Mouse (Mus musculus): Measurements from ENCODE around the gene Zfyve9. TPM values are rescaled to one million over a fixed set of nuclear protein-coding genes. Genes with fewer than 3 reads are reported as not detected.
"Not testable (repeated sequence)": the region's sequence is repeated elsewhere in the genome, so short reads cannot be mapped to it uniquely, and the experiment has no call there.

Zfyve9 gene
- polyA plus RNA-seq, 1 experiment from 2014 or later: 5.2 TPM

DNA sequence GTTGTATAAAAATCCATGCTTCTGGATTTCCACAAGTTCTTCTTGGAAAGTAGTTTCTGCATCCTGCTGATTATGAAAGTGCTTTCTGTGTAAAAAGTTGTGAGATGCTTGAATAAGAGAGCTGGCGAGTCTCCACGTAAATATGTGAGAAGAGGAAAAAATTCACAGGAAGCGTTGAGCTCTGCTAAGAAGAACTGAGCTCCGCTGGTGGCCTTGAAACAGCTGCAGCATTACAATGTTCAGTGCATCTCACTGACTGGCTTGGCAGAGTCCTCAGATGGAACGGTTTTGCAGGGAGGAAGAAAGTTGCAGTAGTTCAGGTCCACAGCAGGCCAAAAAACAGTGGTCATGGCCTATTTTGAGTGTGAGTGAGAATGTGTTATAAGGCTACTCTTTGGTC, 72.4 kb downstream of the Zfyve9 start:
- H3K27ac ChIP-seq: no peak overlapping the region
- H3K9ac ChIP-seq: no peak overlapping the region
- ATAC-seq: no peak
- H3K27me3 ChIP-seq (replicated peaks): no peaks in the 10 kb centered on the region
- H3K9me3 ChIP-seq: no peaks in the 10 kb centered on the region
- no peaks in the 10 kb centered on the region for H3K4me1 ChIP-seq (replicated peaks)
- H3K4me3 ChIP-seq (replicated peaks): no peak overlapping the region
- WGBS: 57% methylated on average over 5 of the region's 5 CpGs
- H3K4me2 ChIP-seq (replicated peaks): no peak overlapping the region
- no peaks in the 10 kb centered on the region for H3K36me3 ChIP-seq

DNA sequence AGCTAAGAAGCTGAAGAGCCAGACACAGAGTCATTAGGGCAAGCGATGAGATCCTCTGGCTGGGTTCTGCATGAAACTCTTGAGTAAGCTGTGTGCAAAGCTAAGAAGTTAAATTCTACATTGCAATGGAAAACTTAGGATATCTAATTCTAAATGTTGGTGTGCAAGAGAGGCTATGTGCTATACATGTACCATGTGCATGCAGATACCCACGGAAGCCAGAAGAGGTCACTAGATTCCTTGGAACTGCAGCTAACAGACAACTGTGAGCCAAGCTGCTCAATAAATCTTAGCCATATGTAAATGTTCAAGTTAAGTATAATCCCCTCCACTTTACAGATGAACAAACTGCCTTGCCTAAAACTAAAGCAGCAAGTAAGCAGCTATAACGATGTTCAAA, 83.7 kb downstream of the Zfyve9 start:
- WGBS: 59% methylated on average over 3 of the region's 3 CpGs
- no peaks in the 10 kb centered on the region for H3K27me3 ChIP-seq (replicated peaks)
- no peak overlapping the region for H3K9ac ChIP-seq

DNA sequence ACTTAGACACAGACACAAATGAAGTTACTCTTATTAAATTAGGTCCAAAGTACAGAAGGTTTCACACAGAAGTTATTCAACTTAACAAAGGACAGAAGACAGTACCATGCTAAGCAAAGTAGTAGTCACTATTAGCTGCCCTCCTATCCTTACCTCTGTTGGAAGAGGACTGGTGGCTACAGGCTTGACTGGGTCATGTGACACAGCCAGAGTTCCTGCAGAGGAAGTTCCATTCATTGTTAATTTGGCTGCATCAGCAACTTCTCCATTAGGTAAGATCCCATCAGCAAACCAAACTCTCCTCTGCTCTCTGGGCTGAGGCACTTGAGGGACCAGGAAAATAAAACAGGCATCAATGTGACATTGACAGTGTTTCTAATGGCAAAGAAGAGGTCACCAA, 89.1 kb downstream of the Zfyve9 start:
- Histone ChIP-seq H3K4me1 (replicated peaks) (no peaks in the 10 kb centered on the region), H3K27me3 (replicated peaks) (no peaks in the 10 kb centered on the region), H3K4me2 (replicated peaks) (no peak overlapping the region), H3K9ac (no peak overlapping the region), H3K9me3 (no peaks in the 10 kb centered on the region), H3K4me3 (replicated peaks) (no peak overlapping the region), H3K27ac (no peak overlapping the region), H3K36me3 (no peaks in the 10 kb centered on the region)
- no peak for ATAC-seq

More for the DNA sequence above, 83.7 kb downstream of the Zfyve9 start:
- Histone ChIP-seq H3K4me2 (replicated peaks) (no peak overlapping the region), H3K9me3 (no peaks in the 10 kb centered on the region), H3K36me3 (no peaks in the 10 kb centered on the region), H3K4me3 (replicated peaks) (no peak overlapping the region), H3K4me1 (replicated peaks) (no peaks in the 10 kb centered on the region), H3K27ac (no peak overlapping the region)
- peak; percentile 61; the same call in 1 of the 2 replicates for ATAC-seq

DNA sequence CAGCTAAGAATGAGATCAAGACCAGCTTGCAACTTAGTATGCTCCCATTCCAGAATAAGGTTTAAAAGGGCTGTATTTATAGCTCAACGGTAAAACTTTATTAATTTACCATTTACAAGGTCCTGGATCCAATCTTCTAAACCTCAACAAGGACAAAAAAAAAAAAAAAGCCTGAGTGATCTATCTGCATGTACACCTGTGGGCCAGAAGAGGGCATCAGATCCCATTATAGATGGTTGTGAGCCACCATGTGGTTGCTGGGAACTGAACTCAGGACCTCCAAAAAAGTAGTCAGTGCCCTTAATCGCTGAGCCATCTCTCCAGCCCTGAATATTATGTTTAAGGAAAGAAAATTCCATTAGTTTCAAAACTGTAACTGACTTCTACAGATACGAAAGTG, 90.1 kb downstream of the Zfyve9 start:
- no peaks in the 10 kb centered on the region for H3K27me3 ChIP-seq (replicated peaks)
- H3K27ac ChIP-seq: no peak overlapping the region
- ATAC-seq: no peak
- no peaks in the 10 kb centered on the region for H3K36me3 ChIP-seq
- no peaks in the 10 kb centered on the region for H3K9me3 ChIP-seq
- H3K4me1 ChIP-seq (replicated peaks): no peaks in the 10 kb centered on the region
- no peak overlapping the region for H3K9ac ChIP-seq
- 94% methylated on average over 3 of the region's 3 CpGs for WGBS
- no peak overlapping the region for H3K4me2 ChIP-seq (replicated peaks)
- H3K4me3 ChIP-seq (replicated peaks): no peak overlapping the region

DNA sequence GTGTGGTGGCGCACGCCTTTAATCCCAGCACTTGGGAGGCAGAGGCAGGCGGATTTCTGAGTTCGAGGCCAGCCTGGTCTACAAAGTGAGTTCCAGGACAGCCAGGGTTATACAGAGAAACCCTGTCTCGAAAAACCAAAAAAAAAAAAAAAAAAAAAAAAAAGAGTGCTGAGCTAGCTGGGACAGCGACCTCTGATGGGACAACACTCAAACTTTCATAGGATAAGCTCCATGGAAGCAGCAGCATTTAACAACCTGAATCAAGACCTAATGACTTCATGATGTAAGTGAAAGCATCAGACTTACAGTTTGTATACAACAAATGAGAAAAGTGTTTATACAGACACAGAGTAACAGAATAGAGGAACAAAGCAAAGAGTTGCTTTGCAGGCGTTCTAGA, 93.5 kb downstream of the Zfyve9 start:
- 89% methylated on average over 6 of the region's 7 CpGs for WGBS
- H3K9me3 ChIP-seq; H3K27ac ChIP-seq; H3K4me1 ChIP-seq (replicated peaks); H3K9ac ChIP-seq; ATAC-seq; H3K4me3 ChIP-seq (replicated peaks); H3K36me3 ChIP-seq; H3K27me3 ChIP-seq (replicated peaks); H3K4me2 ChIP-seq (replicated peaks): not testable (repeated sequence)

DNA sequence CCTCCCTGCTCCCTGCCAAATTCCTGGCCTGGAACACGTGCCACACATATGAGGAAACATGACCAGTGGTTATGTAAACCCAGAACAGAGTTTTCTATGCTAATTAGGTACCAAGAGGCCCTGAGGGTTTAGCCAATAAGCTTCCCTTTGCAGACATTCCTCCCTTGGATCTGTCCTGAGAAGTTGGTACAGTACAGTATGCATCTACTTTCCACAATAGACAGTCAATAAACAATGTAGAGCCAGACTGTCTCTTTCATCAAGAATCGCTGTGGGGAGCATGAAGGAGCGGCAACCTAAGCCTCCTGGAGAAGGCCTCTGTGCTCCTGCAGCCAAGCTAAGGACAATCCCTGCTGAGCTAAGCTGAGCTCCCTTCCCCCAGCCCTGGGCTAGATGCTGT, 94.4 kb downstream of the Zfyve9 start:
- no peaks in the 10 kb centered on the region for H3K4me1 ChIP-seq (replicated peaks)
- no peaks in the 10 kb centered on the region for H3K9me3 ChIP-seq
- H3K4me2 ChIP-seq (replicated peaks): no peak overlapping the region
- H3K4me3 ChIP-seq (replicated peaks): no peak overlapping the region
- 76% methylated on average over 3 of the region's 3 CpGs for WGBS
- no peaks in the 10 kb centered on the region for H3K27me3 ChIP-seq (replicated peaks)
- H3K27ac ChIP-seq: no peak overlapping the region
- no peak overlapping the region for H3K9ac ChIP-seq
- 0 out of 2 replicates have a peak, but pooled peaks cover 3% of the 10 kb centered on the region for H3K36me3 ChIP-seq
- ATAC-seq: no peak

DNA sequence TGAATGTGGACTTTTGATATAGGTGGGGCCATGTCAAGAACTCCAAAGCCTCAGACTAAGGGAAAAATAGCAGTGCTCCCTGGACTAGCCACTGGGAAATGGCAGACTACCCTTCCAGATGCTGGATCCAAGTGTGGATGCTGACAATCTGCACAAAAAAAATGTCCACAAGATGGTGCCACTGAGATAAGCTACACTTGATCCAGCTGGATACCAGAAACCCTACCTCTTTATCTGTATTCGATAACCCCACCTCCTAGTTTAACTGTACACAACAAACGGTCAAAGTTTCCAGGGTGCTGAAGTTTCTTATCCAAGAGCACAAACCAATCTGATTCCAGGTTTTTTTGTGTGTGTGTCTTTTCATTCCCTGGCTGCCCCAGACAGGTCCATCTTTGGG, 116.2 kb downstream of the Zfyve9 start:
- Histone ChIP-seq H3K4me2 (replicated peaks) (no peak overlapping the region), H3K9ac (no peak overlapping the region), H3K4me1 (replicated peaks) (no peaks in the 10 kb centered on the region), H3K9me3 (no peaks in the 10 kb centered on the region), H3K27me3 (replicated peaks) (no peaks in the 10 kb centered on the region), H3K27ac (no peak overlapping the region), H3K36me3 (no peaks in the 10 kb centered on the region; the same call in 1 of the 2 replicates), H3K4me3 (replicated peaks) (no peak overlapping the region)
- no peak; the same call in 1 of the 2 replicates for ATAC-seq
- 54% methylated on average over 2 of the region's 2 CpGs for WGBS

DNA sequence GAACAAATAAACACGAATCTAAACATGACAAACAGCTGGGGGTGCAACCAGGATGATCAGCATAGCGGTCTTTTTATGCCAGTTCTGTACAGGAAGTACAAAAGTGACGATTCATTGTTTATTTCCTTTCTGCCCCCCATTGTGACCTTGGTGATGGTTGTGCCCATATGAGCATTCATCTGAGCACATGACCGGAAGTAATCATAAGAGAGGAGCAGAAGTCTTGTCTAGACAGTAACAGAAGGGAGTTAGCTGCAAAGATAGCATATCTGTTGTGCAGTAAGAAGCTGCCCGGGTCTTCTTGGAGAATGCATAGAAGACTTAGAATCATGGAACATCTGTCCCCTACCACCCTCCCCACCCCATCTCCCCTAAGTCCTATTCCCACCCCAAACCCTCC, 141.8 kb downstream of the Zfyve9 start:
- H3K4me3 ChIP-seq (replicated peaks): no peak overlapping the region
- WGBS: 74% methylated on average over 5 of the region's 5 CpGs
- no peaks in the 10 kb centered on the region for H3K4me1 ChIP-seq (replicated peaks)
- H3K36me3 ChIP-seq: peaks cover 19% of the 10 kb centered on the region
- H3K4me2 ChIP-seq (replicated peaks): no peak overlapping the region
- no peak for ATAC-seq
- no peaks in the 10 kb centered on the region for H3K27me3 ChIP-seq (replicated peaks)
- H3K9me3 ChIP-seq: no peaks in the 10 kb centered on the region
- no peak overlapping the region for H3K27ac ChIP-seq
- no peak overlapping the region for H3K9ac ChIP-seq

DNA sequence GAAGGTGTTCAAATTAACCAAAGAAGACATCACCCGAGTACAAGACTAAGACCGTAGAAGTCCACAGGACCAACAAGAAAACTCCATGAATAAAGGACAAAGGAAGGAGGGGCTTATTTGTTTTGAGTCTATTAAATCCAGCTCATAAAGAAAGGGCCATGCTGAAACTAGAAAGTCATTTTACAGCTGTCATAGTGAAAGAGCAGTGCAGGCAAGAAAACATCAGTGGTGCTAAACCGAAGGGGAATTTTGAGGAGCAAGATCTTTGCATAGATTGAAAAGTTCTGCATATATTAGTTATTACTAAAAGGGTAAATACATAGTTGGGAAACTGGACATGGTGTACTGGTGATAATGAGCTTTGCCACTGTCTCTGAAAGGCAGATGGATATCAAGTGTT, 142.9 kb downstream of the Zfyve9 start:
- 82% methylated on average over 3 of the region's 3 CpGs for WGBS
- Histone ChIP-seq H3K27ac (no peak overlapping the region), H3K4me2 (replicated peaks) (no peak overlapping the region), H3K4me1 (replicated peaks) (no peaks in the 10 kb centered on the region), H3K27me3 (replicated peaks) (no peaks in the 10 kb centered on the region), H3K36me3 (peaks cover 25% of the 10 kb centered on the region), H3K9ac (no peak overlapping the region), H3K4me3 (replicated peaks) (no peak overlapping the region), H3K9me3 (no peaks in the 10 kb centered on the region)
- no peak for ATAC-seq

DNA sequence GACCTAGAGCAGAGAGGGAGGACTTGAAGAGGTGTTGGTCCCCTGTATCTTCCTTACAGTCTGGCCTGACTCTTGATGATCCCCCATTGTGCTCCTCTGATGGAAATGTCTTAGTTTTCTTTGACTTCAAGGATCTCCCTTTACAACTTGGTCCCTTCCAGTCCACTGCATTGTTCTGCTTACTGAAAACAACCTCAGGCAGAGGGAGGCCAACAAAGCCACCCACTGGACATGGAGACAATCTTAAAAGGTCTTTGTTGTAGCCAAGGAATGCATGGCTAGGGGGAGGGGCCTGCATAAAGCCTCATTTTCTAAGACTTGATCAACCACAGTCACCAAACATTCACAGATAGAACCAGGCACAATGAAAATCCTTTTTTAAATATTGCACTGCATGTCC, 145.5 kb downstream of the Zfyve9 start:
- Histone ChIP-seq H3K27me3 (replicated peaks) (no peaks in the 10 kb centered on the region), H3K4me3 (replicated peaks) (no peak overlapping the region), H3K27ac (no peak overlapping the region), H3K4me1 (replicated peaks) (no peaks in the 10 kb centered on the region), H3K9ac (no peak overlapping the region), H3K4me2 (replicated peaks) (no peak overlapping the region), H3K9me3 (no peaks in the 10 kb centered on the region), H3K36me3 (peaks cover 32% of the 10 kb centered on the region)
- ATAC-seq: no peak

DNA sequence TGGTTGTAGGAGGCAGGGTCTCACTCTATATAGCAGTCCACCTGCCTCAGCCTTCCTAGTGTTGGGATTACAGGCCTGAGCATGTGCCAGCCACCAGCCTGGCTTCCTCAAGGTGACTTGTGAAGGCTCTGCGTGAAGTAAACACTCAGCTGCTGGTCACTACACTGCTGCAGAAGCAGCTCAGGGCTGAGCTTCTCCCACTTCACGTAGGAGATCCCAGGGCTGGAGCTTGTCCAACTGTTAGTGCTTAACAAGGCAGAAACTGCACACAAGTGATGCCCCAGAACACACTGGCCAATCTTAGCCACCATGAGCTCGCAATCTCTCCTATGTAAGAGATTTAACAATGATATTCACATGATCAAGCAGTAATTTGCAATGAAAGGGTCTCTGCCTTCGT, 145.9 kb downstream of the Zfyve9 start:
- WGBS: 83% methylated on average over 4 of the region's 4 CpGs
- peaks cover 32% of the 10 kb centered on the region for H3K36me3 ChIP-seq
- ATAC-seq: no peak

DNA sequence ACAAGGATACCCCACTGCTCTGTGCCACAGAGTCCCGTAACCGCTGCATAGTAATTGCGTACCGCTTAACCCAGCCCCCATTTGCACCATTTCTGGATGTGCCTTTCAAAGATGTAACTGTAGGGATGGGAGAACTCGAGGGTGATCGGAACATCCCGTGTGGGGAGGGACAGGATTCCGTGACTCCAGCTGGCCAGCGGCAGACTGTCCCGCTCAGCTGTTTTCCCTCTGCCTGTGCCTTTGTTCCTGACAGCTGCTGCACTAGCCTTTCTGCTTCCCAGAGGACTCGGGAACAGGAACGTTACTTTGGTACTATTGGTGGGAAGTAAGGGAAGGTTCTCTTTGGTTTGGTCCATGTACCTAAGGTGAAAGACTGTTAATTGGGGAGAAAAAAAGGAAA, 146.9 kb downstream of the Zfyve9 start:
- Histone ChIP-seq H3K36me3 (peaks cover 39% of the 10 kb centered on the region), H3K4me3 (replicated peaks) (no peak overlapping the region)
- WGBS: 80% methylated on average over 12 of the region's 12 CpGs

More for the DNA sequence above, 145.9 kb downstream of the Zfyve9 start:
- Histone ChIP-seq H3K4me1 (replicated peaks) (no peaks in the 10 kb centered on the region), H3K9ac (no peak overlapping the region), H3K9me3 (no peaks in the 10 kb centered on the region), H3K4me3 (replicated peaks) (no peak overlapping the region), H3K27ac (no peak overlapping the region), H3K4me2 (replicated peaks) (no peak overlapping the region), H3K27me3 (replicated peaks) (no peaks in the 10 kb centered on the region)

DNA sequence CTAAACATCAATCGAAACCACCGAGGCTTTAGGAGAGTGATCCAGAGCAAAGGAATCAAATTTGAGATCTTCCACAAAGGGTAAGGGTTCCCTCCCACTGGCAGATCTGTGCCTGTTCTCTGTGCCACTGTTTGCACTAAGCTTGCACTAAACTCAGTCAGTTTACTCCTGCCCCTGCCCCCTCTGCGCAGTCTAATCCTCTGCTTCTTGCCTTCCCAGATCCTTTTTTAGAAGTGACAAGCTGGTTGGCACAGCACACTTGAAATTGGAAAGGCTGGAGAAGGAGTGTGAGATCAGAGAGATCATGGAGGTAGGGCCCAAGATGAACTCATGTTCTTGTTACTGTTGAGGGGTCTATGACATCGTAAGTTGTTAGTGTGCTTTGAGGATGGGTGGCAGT, 149.0 kb downstream of the Zfyve9 start:
- WGBS: 89% methylated on average over 4 of the region's 4 CpGs
- Histone ChIP-seq H3K4me2 (replicated peaks) (no peak overlapping the region), H3K9ac (no peak overlapping the region), H3K27me3 (replicated peaks) (no peaks in the 10 kb centered on the region), H3K36me3 (peaks cover 44% of the 10 kb centered on the region), H3K9me3 (no peaks in the 10 kb centered on the region), H3K27ac (no peak overlapping the region), H3K4me3 (replicated peaks) (no peak overlapping the region), H3K4me1 (replicated peaks) (no peaks in the 10 kb centered on the region)
- ATAC-seq: no peak

More for the DNA sequence above, 146.9 kb downstream of the Zfyve9 start:
- no peaks in the 10 kb centered on the region for H3K9me3 ChIP-seq
- H3K9ac ChIP-seq: no peak overlapping the region
- H3K4me1 ChIP-seq (replicated peaks): no peaks in the 10 kb centered on the region
- H3K4me2 ChIP-seq (replicated peaks): no peak overlapping the region
- no peak overlapping the region for H3K27ac ChIP-seq
- H3K27me3 ChIP-seq (replicated peaks): no peaks in the 10 kb centered on the region
- ATAC-seq: no peak

DNA sequence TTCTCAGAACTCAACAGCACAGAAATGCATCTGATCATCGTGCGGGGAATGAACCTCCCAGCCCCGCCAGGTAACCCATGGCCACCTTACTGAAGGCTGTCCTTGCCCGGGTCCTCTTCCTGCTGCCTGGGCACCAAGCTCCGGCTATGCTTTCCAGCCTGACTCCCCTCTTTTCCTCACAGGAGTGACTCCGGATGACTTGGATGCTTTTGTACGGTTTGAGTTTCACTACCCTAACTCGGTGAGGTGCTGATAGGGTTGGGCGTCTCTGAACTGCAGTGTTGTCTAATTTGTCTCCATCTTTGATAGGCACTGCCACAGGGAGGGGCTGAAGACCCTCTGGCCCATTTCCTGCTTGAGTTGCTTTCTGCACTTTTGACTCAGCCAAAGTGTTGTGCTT, 150.5 kb downstream of the Zfyve9 start:
- Histone ChIP-seq H3K4me3 (replicated peaks) (no peak overlapping the region), H3K9me3 (no peaks in the 10 kb centered on the region), H3K4me2 (replicated peaks) (no peak overlapping the region), H3K36me3 (peaks cover 44% of the 10 kb centered on the region), H3K27me3 (replicated peaks) (no peaks in the 10 kb centered on the region), H3K9ac (no peak overlapping the region), H3K4me1 (replicated peaks) (no peaks in the 10 kb centered on the region), H3K27ac (no peak overlapping the region)
- 90% methylated on average over 9 of the region's 9 CpGs for WGBS
- no peak for ATAC-seq

All from intestine, embryonic 15.5 days (tissue).